Mouse (Mus musculus) liver, embryonic 14.5 days (tissue): ENCODE data around the gene Prnp. TPM values are rescaled to one million over a fixed set of nuclear protein-coding genes. Genes with fewer than 3 reads are reported as not detected.
A peak's percentile ranks its signal among the peaks of the same experiment; 100 is the strongest.

ENCODE experiments used
- ATAC-seq: fragments of 200-750 bp; cut with Nextera tagmentation; 2 replicates; pipeline ENCODE4 v1.8.0; 2017; ENCODE audit warnings: moderate number of reproducible peaks, mild to moderate bottlenecking, moderate library complexity; ENCODE audit not compliant: insufficient read depth
- DNase-seq, 3 experiments: peaks; one replicate each; pipeline ENCODE4 v3.0.0-alpha.2; 2012 to 2013; ENCODE audit warnings: low read depth in 3 of 3, low spot score in 3 of 3
- H3K27ac ChIP-seq: fragments of 300-500 bp; sonication (generic); 2 replicates; pipeline ENCODE4 v1.5.1; 2014; ENCODE audit warnings: moderate library complexity, mild to moderate bottlenecking, control low read depth, inconsistent platforms
- H3K27me3 ChIP-seq: fragments of 300-500 bp; sonication (generic); 2 replicates; pipeline ENCODE4 v1.6.1; 2014; ENCODE audit warnings: mild to moderate bottlenecking, low read length, moderate library complexity; ENCODE audit not compliant: control insufficient read depth, insufficient read depth
- H3K36me3 ChIP-seq: fragments of 300-500 bp; sonication (generic); replicated peaks from 2 replicates; pipeline ENCODE4 v1.6.1; 2014; ENCODE audit warnings: low read depth; ENCODE audit not compliant: control insufficient read depth, insufficient read depth
- H3K4me1 ChIP-seq, 2 experiments: fragments of 200-500 bp in 1 of 2; fragments of 300-500 bp in 1 of 2; sonication (generic) in 1 of 2; replicated peaks; 2 replicates each; pipeline ENCODE4 v1.6.1; 2012 to 2014; ENCODE audit warnings: antibody characterized with exemption in 1 of 2, inconsistent platforms in 1 of 2, low read length in 1 of 2; ENCODE audit not compliant: control insufficient read depth in 2 of 2, insufficient read depth in 2 of 2
- H3K4me2 ChIP-seq: fragments of 300-500 bp; sonication (generic); 2 replicates; pipeline ENCODE4 v1.6.1; 2014; ENCODE audit warnings: low read depth, mild to moderate bottlenecking, control low read depth, moderate library complexity
- H3K4me3 ChIP-seq, 2 experiments: fragments of 200-500 bp in 1 of 2; fragments of 300-500 bp in 1 of 2; sonication (generic) in 1 of 2; 2 replicates each; pipeline ENCODE4 v1.5.1; 2012 to 2014; ENCODE audit warnings: low read depth in 2 of 2, low read length in 2 of 2, mild to moderate bottlenecking in 2 of 2, control low read depth in 1 of 2, inconsistent platforms in 1 of 2, moderate library complexity in 1 of 2; ENCODE audit not compliant: insufficient read depth in 1 of 2
- H3K9ac ChIP-seq: fragments of 300-500 bp; sonication (generic); replicated peaks from 2 replicates; pipeline ENCODE4 v1.6.1; 2014; ENCODE audit warnings: mild to moderate bottlenecking, control low read depth, moderate library complexity
- H3K9me3 ChIP-seq: fragments of 300-500 bp; sonication (generic); 2 replicates; pipeline ENCODE4 v1.6.1; 2016; ENCODE audit warnings: low read length, mixed read lengths; ENCODE audit not compliant: control insufficient read depth
- CTCF ChIP-seq: IDR thresholded peaks from 2 replicates; pipeline ENCODE4 v1.5.1; 2016; ENCODE audit warnings: antibody characterized with exemption, low read depth, control low read depth
- EP300 ChIP-seq: IDR thresholded peaks from 2 replicates; pipeline ENCODE4 v1.6.1; 2016; ENCODE audit warnings: antibody characterized with exemption, low read depth
- WGBS: fragments of 180-500 bp; shearing (Covaris S2); extraction: QIAGEN DNeasy Blood & Tissue Kit; methylation state at CpG from one replicate; pipeline ENCODE4 v1.1.7; 2014; ENCODE audit not compliant: insufficient replicate concordance; 5-methylcytosine and 5-hydroxymethylcytosine counted together
- polyA plus RNA-seq, 2 experiments: library from polyadenylated mRNA; depleted of rRNA in 1 of 2; stranded (reverse) in 1 of 2; unstranded in 1 of 2; fragments of >200 nt; fragmentation: Nextera tagmentation in 1 of 2; extraction: Ambion mirVana in 1 of 2; gene quantifications; 2 replicates each; pipeline versions ENCODE4 v1.2.1 to v1.2.3; 2012 to 2014

Gene Prnp
- polyA plus RNA-seq, 2 experiments, result 15.6 to 20.3 TPM

- Histone ChIP-seq H3K4me3 (no peak overlapping the region), H3K4me1 (peaks cover 0 to 7% of the 10 kb centered on the region in 2 experiments; a peak in 2 of 4 replicates), H3K4me2 (no peak overlapping the region), H3K27me3 (no peaks in the 10 kb centered on the region), H3K36me3 (no peaks in the 10 kb centered on the region), H3K27ac (no peak overlapping the region), H3K9me3 (no peaks in the 10 kb centered on the region), H3K9ac (no peak overlapping the region)
- DNase-seq (no peak), ATAC-seq (no peak)
- no peak for TF ChIP-seq EP300
- TF ChIP-seq CTCF, result no peak
- 74% methylated on average over 4 of the region's 4 CpGs for WGBS
Measured at GRCm38 (mm10) chr2:131896011-131896410, 13.7 kb upstream of the Prnp start.

GRCm38 (mm10) chr2:131897336-131898109 lies 12.2 kb upstream of the Prnp start:
- 77% methylated on average over 12 of the region's 12 CpGs for WGBS
- Histone ChIP-seq H3K27ac (no peak overlapping the region), H3K36me3 (no peaks in the 10 kb centered on the region), H3K4me3 (no peak overlapping the region), H3K9ac (no peak overlapping the region), H3K4me2 (no peak overlapping the region), H3K4me1 (peaks cover 0 to 4% of the 10 kb centered on the region in 2 experiments; a peak in 1 of 4 replicates), H3K27me3 (no peaks in the 10 kb centered on the region), H3K9me3 (no peaks in the 10 kb centered on the region)
- ATAC-seq, result no peak
- no peak for DNase-seq
- TF ChIP-seq CTCF (no peak), EP300 (no peak)

- H3K9me3 ChIP-seq, result no peaks in the 10 kb centered on the region
- no peak overlapping the region for H3K27ac ChIP-seq
- no peak for DNase-seq
- no peaks in the 10 kb centered on the region for H3K27me3 ChIP-seq
- H3K9ac ChIP-seq, result no peak overlapping the region
- H3K4me2 ChIP-seq, result no peak overlapping the region
- no peak overlapping the region for H3K4me3 ChIP-seq
- TF ChIP-seq EP300 (no peak), CTCF (no peak)
- H3K36me3 ChIP-seq, result no peaks in the 10 kb centered on the region
- peaks cover 20 to 35% of the 10 kb centered on the region in 2 experiments for H3K4me1 ChIP-seq
- no peak for ATAC-seq
- WGBS, result 63% methylated on average over 3 of the region's 3 CpGs
Measured at GRCm38 (mm10) chr2:131902423-131902822, 7.3 kb upstream of the Prnp start.

- no peak overlapping the region for H3K9ac ChIP-seq
- whole genome bisulfite sequencing, result 27% methylated on average over 8 of the region's 8 CpGs
- no peaks in the 10 kb centered on the region for H3K27me3 ChIP-seq
- TF ChIP-seq EP300 (no peak), CTCF (no peak)
- no peak overlapping the region for H3K27ac ChIP-seq
- H3K9me3 ChIP-seq, result no peaks in the 10 kb centered on the region
- ATAC-seq (no peak), DNase-seq (no peak)
- peaks cover 20 to 35% of the 10 kb centered on the region in 2 experiments for H3K4me1 ChIP-seq
- H3K4me2 ChIP-seq, result no peak overlapping the region
- H3K36me3 ChIP-seq, result no peaks in the 10 kb centered on the region
- H3K4me3 ChIP-seq, result no peak overlapping the region
Measured at GRCm38 (mm10) chr2:131902867-131903266, 6.9 kb upstream of the Prnp start.

- 8% methylated on average over 5 of the region's 5 CpGs for WGBS
- TF ChIP-seq EP300, result peak; percentile 91
- peak; percentile 13; the same call in 1 of the 2 replicates for TF ChIP-seq CTCF
- H3K27ac ChIP-seq, result peak overlapping the region; percentile 89
- peaks cover 26 to 44% of the 10 kb centered on the region in 2 experiments for H3K4me1 ChIP-seq
- ATAC-seq (peak; percentile 87), DNase-seq (peak; percentile 70 to 73 (median 71))
- H3K4me3 ChIP-seq, result 0 out of 4 replicates have a peak overlapping the region, but pooled peaks of 1 of the 2 experiments have one; percentile 16
- peak overlapping the region; percentile 63 for H3K4me2 ChIP-seq
- H3K9ac ChIP-seq, result peak overlapping the region; percentile 47; the same call in 1 of the 2 replicates
- H3K9me3 ChIP-seq, result no peaks in the 10 kb centered on the region
- no peaks in the 10 kb centered on the region for H3K27me3 ChIP-seq
- H3K36me3 ChIP-seq, result no peaks in the 10 kb centered on the region
Measured at GRCm38 (mm10) chr2:131905025-131905424, 4.7 kb upstream of the Prnp start.
